Mouse (Mus musculus): ENCODE measurements at regions not wholly inside any gene's neighbourhood (a gene's known extent, or its start where the extent isn't known, plus 50 kb on each side); places are given as distances from the start of the nearest gene placed in this dataset.

- TF ChIP-seq CTCF (conservative IDR thresholded peaks at IDR 0.05; ENCODE audit: insufficient read depth, insufficient read length, low read depth, low read length) (no peak), POLR2A (IDR thresholded peaks at IDR 0.05; ENCODE audit: low read depth, low read length) (no peak)
These were observed 88.6 kb downstream of the Irs2 start for GRCm38 (mm10) chr8:10919620-10920019.
